Mouse (Mus musculus) kidney, embryonic 14.5 days (tissue): ENCODE measurements around the gene Hectd2. TPM values are rescaled to one million over a fixed set of nuclear protein-coding genes. Genes with fewer than 3 reads are reported as not detected.

Experiments used
- ATAC-seq: fragments of 200-750 bp; cut with Nextera tagmentation; 2 replicates; pipeline ENCODE4 v1.8.0; 2017; ENCODE audit warnings: moderate number of reproducible peaks, mild to moderate bottlenecking, moderate TSS enrichment, moderate library complexity; ENCODE audit not compliant: low FRiP score, low TSS enrichment
- H3K27ac ChIP-seq: fragments of 300-500 bp; sonication (generic); 2 replicates; pipeline ENCODE4 v1.5.1; 2014; ENCODE audit warnings: low read depth, mild to moderate bottlenecking, low read length, moderate library complexity, mixed read lengths
- H3K27me3 ChIP-seq: fragments of 300-500 bp; sonication (generic); 2 replicates; pipeline ENCODE4 v1.6.1; 2014; ENCODE audit warnings: mild to moderate bottlenecking, low read length; ENCODE audit not compliant: control insufficient read depth, insufficient read depth
- H3K36me3 ChIP-seq: fragments of 300-500 bp; sonication (generic); 2 replicates; pipeline ENCODE4 v1.6.1; 2014; ENCODE audit warnings: low read length, mixed read lengths; ENCODE audit not compliant: control insufficient read depth, insufficient read depth
- H3K4me1 ChIP-seq: fragments of 300-500 bp; sonication (generic); 2 replicates; pipeline ENCODE4 v1.6.1; 2014; ENCODE audit warnings: low read length, mixed read lengths; ENCODE audit not compliant: control insufficient read depth, insufficient read depth
- H3K4me2 ChIP-seq: fragments of 300-500 bp; sonication (generic); replicated peaks from 2 replicates; pipeline ENCODE4 v1.6.1; 2014; ENCODE audit warnings: low read depth, mild to moderate bottlenecking, low read length
- H3K4me3 ChIP-seq: fragments of 300-500 bp; sonication (generic); 2 replicates; pipeline ENCODE4 v1.5.1; 2014; ENCODE audit warnings: mild to moderate bottlenecking, low read length
- H3K9ac ChIP-seq: fragments of 300-500 bp; sonication (generic); 2 replicates; pipeline ENCODE4 v1.6.1; 2014; ENCODE audit warnings: low read depth, mild to moderate bottlenecking, low read length, moderate library complexity
- H3K9me3 ChIP-seq: fragments of 300-500 bp; sonication (generic); 2 replicates; pipeline ENCODE4 v1.6.1; 2016; ENCODE audit warnings: low read length; ENCODE audit not compliant: control insufficient read depth
- WGBS: fragments of 180-500 bp; shearing (Covaris S2); extraction: QIAGEN DNeasy Blood & Tissue Kit; methylation state at CpG from one replicate; pipeline ENCODE4 v1.1.7; 2014; 5-methylcytosine and 5-hydroxymethylcytosine counted together
- polyA plus RNA-seq: library from polyadenylated mRNA; unstranded; fragments of >200 nt; fragmentation: Nextera tagmentation; extraction: Ambion mirVana; gene quantifications from 2 replicates; pipeline ENCODE4 v1.2.1, GENCODE M21; 2014

Hectd2 gene
- polyA plus RNA-seq, 1 experiment from 2014 or later = 3.2 TPM

DNA sequence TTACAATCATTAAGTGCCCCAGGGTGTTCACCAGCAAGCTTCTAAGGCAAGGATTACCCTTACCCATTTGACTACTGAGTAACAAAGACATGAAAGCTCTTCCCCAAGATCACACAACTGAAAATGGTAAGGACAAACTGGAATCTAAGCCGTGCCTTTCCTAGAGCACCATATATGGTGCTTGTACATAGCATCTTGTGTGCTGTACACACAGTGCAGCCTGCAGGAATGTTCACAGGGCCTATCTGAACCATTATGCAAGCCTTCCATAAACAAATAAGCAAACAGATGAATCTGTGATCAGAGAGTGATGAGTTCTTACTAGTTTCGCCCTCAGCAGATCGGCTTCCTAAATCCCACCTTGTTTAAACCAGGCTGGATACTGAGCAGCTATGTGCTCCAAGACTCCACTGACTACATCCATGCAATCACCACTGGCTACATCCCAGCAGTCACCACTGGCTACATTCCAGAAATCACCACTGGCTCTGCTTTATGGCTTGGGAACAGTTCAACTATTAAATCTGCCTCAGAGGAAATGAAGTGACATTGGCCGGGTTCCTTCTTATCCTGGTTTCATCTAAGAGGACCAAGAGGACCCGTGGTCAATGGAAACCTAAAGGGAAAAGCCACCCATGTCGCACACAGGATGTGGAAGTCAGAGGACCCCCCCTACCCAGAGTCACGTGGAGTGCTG, 91.8 kb downstream of the Hectd2 start:
- peak; percentile 72; the same call in 1 of the 2 replicates for ATAC-seq

DNA sequence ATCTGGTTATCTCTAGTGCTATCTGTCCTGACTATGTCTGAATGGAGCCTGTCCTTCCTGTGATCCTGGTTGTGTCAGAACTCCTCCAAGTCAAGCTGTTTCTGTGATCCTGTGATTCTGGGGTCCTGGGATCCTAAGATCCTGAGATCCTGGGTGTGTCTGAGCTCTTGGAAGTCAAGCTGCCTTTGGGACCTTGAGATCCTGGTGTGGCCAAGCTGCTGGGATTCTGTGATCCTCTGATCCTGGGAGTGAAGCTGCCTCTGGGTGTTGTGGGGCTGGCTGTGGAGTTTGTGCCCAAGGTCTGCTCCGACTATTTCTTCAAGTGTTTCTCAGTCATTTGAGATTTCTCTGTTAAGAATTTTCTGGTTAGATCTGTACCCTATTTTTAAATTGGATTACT, 98.2 kb downstream of the Hectd2 start:
- 81% methylated on average over 1 of the region's 1 CpGs for WGBS
- Histone ChIP-seq H3K36me3 (no peaks in the 10 kb centered on the region), H3K9me3 (no peaks in the 10 kb centered on the region), H3K27me3 (no peaks in the 10 kb centered on the region), H3K9ac (no peak overlapping the region), H3K4me2 (no peak overlapping the region), H3K4me1 (no peaks in the 10 kb centered on the region), H3K27ac (no peak overlapping the region), H3K4me3 (no peak overlapping the region)
- no peak for ATAC-seq

More for the DNA sequence above, 91.8 kb downstream of the Hectd2 start:
- no peak overlapping the region for H3K4me3 ChIP-seq
- WGBS = 64% methylated on average over 7 of the region's 7 CpGs
- no peak overlapping the region for H3K9ac ChIP-seq
- no peak overlapping the region for H3K27ac ChIP-seq
- peaks cover 4% of the 10 kb centered on the region; the same call in 1 of the 2 replicates for H3K9me3 ChIP-seq
- no peaks in the 10 kb centered on the region for H3K4me1 ChIP-seq
- no peak overlapping the region for H3K4me2 ChIP-seq
- H3K36me3 ChIP-seq = no peaks in the 10 kb centered on the region
- H3K27me3 ChIP-seq = no peaks in the 10 kb centered on the region

DNA sequence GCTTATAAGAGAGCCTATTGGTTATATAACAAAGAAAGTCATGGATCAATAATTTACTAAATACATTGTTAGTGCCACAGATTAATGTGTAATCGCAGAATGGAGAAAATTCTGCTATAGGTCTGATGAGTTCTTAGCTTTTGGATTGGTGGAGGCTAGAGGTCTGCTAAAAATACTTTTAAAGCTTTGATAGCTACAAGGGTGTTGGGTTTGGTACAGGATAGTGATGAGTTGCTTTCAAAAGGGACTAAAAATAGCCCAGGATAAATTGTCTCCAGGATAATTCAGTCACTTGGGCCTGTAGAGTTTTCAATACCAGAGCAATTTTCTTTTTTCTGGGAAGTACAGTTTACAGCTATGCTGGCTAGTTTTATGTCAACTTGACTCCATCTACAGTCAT, 108.3 kb downstream of the Hectd2 start:
- H3K27ac ChIP-seq = no peak overlapping the region
- ATAC-seq = no peak
- no peaks in the 10 kb centered on the region for H3K9me3 ChIP-seq
- H3K4me2 ChIP-seq = no peak overlapping the region
- no peak overlapping the region for H3K9ac ChIP-seq
- no peaks in the 10 kb centered on the region for H3K4me1 ChIP-seq
- H3K36me3 ChIP-seq = no peaks in the 10 kb centered on the region
- 91% methylated on average over 1 of the region's 1 CpGs for WGBS
- H3K27me3 ChIP-seq = no peaks in the 10 kb centered on the region
- no peak overlapping the region for H3K4me3 ChIP-seq

DNA sequence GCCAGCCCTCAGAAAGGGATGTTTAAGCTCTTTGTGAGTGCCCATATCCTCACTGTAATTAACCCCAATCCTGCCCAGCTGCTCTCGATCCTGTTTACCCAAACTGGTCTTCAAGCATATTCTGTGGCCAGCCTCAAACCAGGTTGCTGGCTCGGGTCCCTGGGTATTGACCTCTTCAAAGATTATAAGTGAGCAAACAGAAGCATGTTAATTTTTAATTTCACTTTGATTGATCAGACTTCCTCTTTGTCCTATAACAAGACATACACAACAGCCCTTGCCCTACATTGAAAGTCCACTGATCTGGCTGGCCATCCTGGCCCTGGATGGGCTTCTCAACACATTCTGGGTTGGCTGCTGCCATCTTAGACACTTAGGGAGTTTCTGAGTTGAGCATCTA, 109.5 kb downstream of the Hectd2 start:
- Histone ChIP-seq H3K27me3 (no peaks in the 10 kb centered on the region), H3K4me2 (no peak overlapping the region), H3K9ac (no peak overlapping the region), H3K27ac (no peak overlapping the region), H3K4me1 (peaks cover 5% of the 10 kb centered on the region; the same call in 1 of the 2 replicates), H3K9me3 (no peaks in the 10 kb centered on the region), H3K36me3 (no peaks in the 10 kb centered on the region), H3K4me3 (no peak overlapping the region)
- no peak for ATAC-seq
- 86% methylated on average over 2 of the region's 2 CpGs for WGBS

DNA sequence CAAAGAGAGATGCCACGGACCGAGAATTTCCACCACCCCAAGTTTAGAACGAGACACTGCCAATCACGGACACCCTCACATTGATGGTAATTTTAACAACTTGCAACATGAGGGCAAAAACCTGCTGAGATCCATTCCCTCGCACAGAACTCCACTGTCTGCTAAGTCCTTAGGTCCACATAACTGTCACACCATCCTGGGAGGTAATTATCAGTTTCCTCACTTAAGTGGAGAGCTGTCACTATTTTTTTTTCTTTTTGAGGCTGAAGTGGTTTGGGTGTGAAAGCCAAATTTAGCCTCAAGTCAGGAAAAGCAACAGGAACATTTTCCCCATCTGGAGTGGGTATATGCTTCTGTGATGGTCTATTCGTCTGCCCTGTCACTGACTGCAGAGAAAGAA, 110.0 kb downstream of the Hectd2 start:
- WGBS = 86% methylated on average over 6 of the region's 6 CpGs
- no peak for ATAC-seq
- Histone ChIP-seq H3K4me3 (no peak overlapping the region), H3K9ac (no peak overlapping the region), H3K27ac (no peak overlapping the region), H3K36me3 (no peaks in the 10 kb centered on the region), H3K4me2 (no peak overlapping the region), H3K27me3 (no peaks in the 10 kb centered on the region), H3K9me3 (no peaks in the 10 kb centered on the region), H3K4me1 (peaks cover 5% of the 10 kb centered on the region; the same call in 1 of the 2 replicates)

DNA sequence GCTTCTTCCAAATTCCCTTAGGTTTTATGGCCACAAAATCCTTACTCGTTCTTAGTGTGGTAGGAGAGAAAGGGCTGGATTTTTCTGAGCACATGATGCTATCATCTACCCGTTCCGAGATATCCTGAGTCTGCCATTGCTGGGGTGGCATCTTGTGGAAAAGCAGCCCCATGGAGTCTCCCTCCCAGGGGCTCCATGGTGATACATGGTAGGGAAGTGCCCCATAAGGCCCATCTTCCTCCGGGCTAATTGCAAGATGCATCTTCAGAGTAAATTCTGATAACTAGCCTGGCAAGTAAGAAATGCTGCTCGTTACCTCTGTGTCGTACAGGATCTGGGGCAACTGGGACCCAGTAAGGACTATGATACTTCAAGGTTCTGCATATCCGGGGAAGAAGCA, 110.8 kb downstream of the Hectd2 start:
- ATAC-seq = no peak
- no peak overlapping the region for H3K4me2 ChIP-seq
- H3K9me3 ChIP-seq = no peaks in the 10 kb centered on the region

DNA sequence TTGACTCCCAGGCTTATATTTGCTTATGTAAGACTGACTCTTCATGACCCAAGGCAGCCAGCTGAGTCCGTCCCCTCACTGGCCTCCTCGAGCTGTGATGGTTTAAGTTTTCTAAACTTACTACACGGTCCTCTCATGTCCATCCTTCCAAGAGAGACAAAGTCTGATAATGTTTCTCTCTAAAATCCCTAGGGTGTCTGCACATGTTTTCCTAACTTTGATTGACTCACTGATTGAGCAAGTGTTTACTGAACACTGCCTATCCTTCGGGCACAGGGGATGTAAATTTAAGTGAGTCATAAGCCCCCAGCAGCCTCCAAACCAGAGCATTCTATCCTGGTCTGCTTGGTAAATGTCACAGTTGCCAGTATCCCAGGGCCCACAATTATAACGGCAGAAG, 111.2 kb downstream of the Hectd2 start:
- Histone ChIP-seq H3K27me3 (no peaks in the 10 kb centered on the region), H3K36me3 (no peaks in the 10 kb centered on the region), H3K9me3 (no peaks in the 10 kb centered on the region), H3K4me1 (peaks cover 5% of the 10 kb centered on the region; the same call in 1 of the 2 replicates), H3K27ac (no peak overlapping the region), H3K9ac (no peak overlapping the region), H3K4me2 (no peak overlapping the region), H3K4me3 (no peak overlapping the region)
- ATAC-seq = no peak
- WGBS = 33% methylated on average over 5 of the region's 5 CpGs

More for the DNA sequence above, 110.8 kb downstream of the Hectd2 start:
- 84% methylated on average over 7 of the region's 7 CpGs for WGBS
- no peak overlapping the region for H3K4me3 ChIP-seq
- H3K27me3 ChIP-seq = no peaks in the 10 kb centered on the region
- H3K27ac ChIP-seq = no peak overlapping the region
- H3K4me1 ChIP-seq = peaks cover 5% of the 10 kb centered on the region; the same call in 1 of the 2 replicates
- H3K9ac ChIP-seq = no peak overlapping the region
- no peaks in the 10 kb centered on the region for H3K36me3 ChIP-seq

DNA sequence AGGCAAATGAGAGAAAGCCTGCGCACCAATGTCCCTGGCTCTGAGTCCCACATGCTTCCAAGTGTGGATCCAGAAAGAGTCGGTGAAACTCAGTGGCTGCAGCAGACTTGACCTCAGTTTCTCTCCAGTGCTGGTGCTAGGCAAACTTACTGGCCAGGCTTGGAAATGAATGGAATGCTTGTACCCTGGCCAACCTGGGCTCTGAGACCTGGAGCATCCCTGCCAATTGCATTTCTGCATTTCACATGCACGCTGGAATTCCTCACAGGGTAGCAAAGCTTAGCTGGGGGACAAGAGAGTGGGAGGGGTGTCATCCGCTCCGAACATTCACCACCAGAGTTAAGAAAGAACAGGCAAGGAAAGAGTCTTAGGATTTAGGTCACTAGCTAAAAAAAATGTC, 112.0 kb downstream of the Hectd2 start:
- WGBS = 94% methylated on average over 5 of the region's 5 CpGs

DNA sequence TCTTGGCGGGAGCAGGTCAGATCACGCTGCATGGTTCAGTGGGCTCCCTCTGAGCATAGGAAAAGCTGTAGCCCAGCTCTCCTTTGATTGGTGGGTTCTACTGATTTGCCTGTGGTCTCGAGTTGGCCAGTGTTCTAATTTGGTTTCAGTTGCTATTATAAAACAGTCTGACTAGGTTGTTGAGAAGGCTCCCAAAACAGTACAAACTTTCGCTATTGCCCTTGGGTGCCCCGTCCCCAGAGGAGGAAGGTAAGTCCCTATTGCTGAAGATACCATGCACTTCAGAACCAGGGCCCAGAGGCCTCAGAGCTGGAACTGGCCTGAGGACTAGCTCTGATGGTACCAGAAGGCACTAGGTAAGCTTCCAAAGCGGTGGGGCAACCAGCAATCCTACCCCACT, 112.9 kb downstream of the Hectd2 start:
- H3K9me3 ChIP-seq = no peaks in the 10 kb centered on the region
- ATAC-seq = no peak
- H3K4me2 ChIP-seq = no peak overlapping the region
- WGBS = 83% methylated on average over 6 of the region's 6 CpGs
- H3K4me1 ChIP-seq = peaks cover 5% of the 10 kb centered on the region; the same call in 1 of the 2 replicates
- no peak overlapping the region for H3K4me3 ChIP-seq
- no peak overlapping the region for H3K27ac ChIP-seq
- H3K9ac ChIP-seq = no peak overlapping the region
- no peaks in the 10 kb centered on the region for H3K36me3 ChIP-seq
- no peaks in the 10 kb centered on the region for H3K27me3 ChIP-seq

More for the DNA sequence above, 112.0 kb downstream of the Hectd2 start:
- Histone ChIP-seq H3K4me1 (peaks cover 5% of the 10 kb centered on the region; the same call in 1 of the 2 replicates), H3K27ac (no peak overlapping the region), H3K4me2 (no peak overlapping the region), H3K9me3 (no peaks in the 10 kb centered on the region), H3K9ac (no peak overlapping the region), H3K27me3 (no peaks in the 10 kb centered on the region), H3K36me3 (no peaks in the 10 kb centered on the region), H3K4me3 (no peak overlapping the region)
- ATAC-seq = no peak
